9 mouse cellular contexts compared by ENCODE assay signal in genomic region chr5:76974207-76974553, GRCm38 (mm10). TPM values are rescaled to one million over a fixed set of nuclear protein-coding genes. Genes with fewer than 3 reads are reported as not detected.
DNase-seq lines count a peak whose midpoint lies in the region; ATAC-seq and TF ChIP-seq lines count a peak whose summit lies in the region.
"Had no signal": no experiment of that assay in that cellular context is flagged by ENCODE, and none has a peak within 500 bp of the region (broad histone marks: within the 10 kb centered on the region; RNA-seq: fewer than 3 reads in every experiment).

No protein-coding gene starts in this region.

- no peak; a peak in 1 of 4 replicates for TF ChIP-seq EP300 in MEL (IDR thresholded peaks at IDR 0.05; ENCODE audit: low read depth in 1 of 2, low read length in 2 of 2)

- peak overlapping the region; percentile 88 for H3K4me3 ChIP-seq in heart, embryonic 15.5 days
- H3K4me3 ChIP-seq in MEL (ENCODE audit: control insufficient read depth in 1 of 2, insufficient read depth in 1 of 2, low read depth in 2 of 2, low read length in 2 of 2), result peak overlapping the region; percentile 99
- H3K4me3 ChIP-seq in hindbrain, embryonic 10.5 days, result peak overlapping the region; percentile 94

- no peak for TF ChIP-seq RAD21 in MEL (IDR thresholded peaks at IDR 0.05; ENCODE audit: low read depth, low read length)

- peak overlapping the region; percentile 87 for H3K4me2 ChIP-seq in heart, embryonic 15.5 days

- H3K79me2 ChIP-seq in MEL (ENCODE audit: control insufficient read depth, insufficient read depth, low read length, poor library complexity), result peaks cover 26% of the 10 kb centered on the region

- 1% methylated on average over 17 of the region's 17 CpGs for WGBS in heart, embryonic 15.5 days
- WGBS in hindbrain, embryonic 10.5 days, result 4% methylated on average over 17 of the region's 17 CpGs

- no peak for TF ChIP-seq POLR2A in MEL (IDR thresholded peaks at IDR 0.05; ENCODE audit: control insufficient read depth in 1 of 2, insufficient read depth in 1 of 2, low read depth in 1 of 2, low read length in 2 of 2, poor library complexity in 1 of 2)

- no peak for TF ChIP-seq CTCF in MEL (IDR thresholded peaks at IDR 0.05 in 2 of 3, conservative IDR thresholded peaks at IDR 0.05 in 1 of 3; ENCODE audit: control insufficient read depth in 1 of 3, insufficient read depth in 1 of 3, low read depth in 2 of 3, low read length in 3 of 3, poor library complexity in 1 of 3, severe bottlenecking in 1 of 3)

- H3K27me3 ChIP-seq in heart, embryonic 15.5 days, result no peaks in the 10 kb centered on the region
- H3K27me3 ChIP-seq in MEL (ENCODE audit: control insufficient read depth in 1 of 2, insufficient read depth in 2 of 2, low read length in 2 of 2), result no peaks in the 10 kb centered on the region
- H3K27me3 ChIP-seq in hindbrain, embryonic 10.5 days (ENCODE audit: insufficient read depth, poor library complexity, severe bottlenecking), result no peaks in the 10 kb centered on the region

- H3K9me3 ChIP-seq in heart, embryonic 15.5 days (replicated peaks), result no peaks in the 10 kb centered on the region
- H3K9me3 ChIP-seq in MEL (replicated peaks; ENCODE audit: insufficient read depth, low read length), result no peaks in the 10 kb centered on the region
- no peaks in the 10 kb centered on the region for H3K9me3 ChIP-seq in hindbrain, embryonic 10.5 days

- no peak for DNase-seq in heart, adult 9 months (ENCODE audit: low spot score in 2 of 2)
- no peak for DNase-seq in MEL (ENCODE audit: low read depth, low spot score)
- DNase-seq in hindbrain, embryonic 10.5 days (ENCODE audit: low spot score), result no peak
- no peak for DNase-seq in adrenal gland, adult 8-10 months
- DNase-seq in urinary bladder, adult 18-20 months (ENCODE audit: low spot score in 2 of 2), result no peak
- DNase-seq in thymus, postnatal 4 days, result no peak

- ATAC-seq in heart, embryonic 15.5 days (replicated peaks; ENCODE audit: insufficient number of reproducible peaks, insufficient read depth, low FRiP score, low read depth), result peak; percentile 34; the same call in 1 of the 2 replicates
- ATAC-seq in megakaryocyte progenitor cell, adult 5-6 weeks (replicated peaks; ENCODE audit: poor library complexity), result 0 out of 2 replicates have a peak, but pooled peaks have one; percentile 5

- H3K9ac ChIP-seq in heart, embryonic 15.5 days, result peak overlapping the region; percentile 87
- peak overlapping the region; percentile 75 for H3K9ac ChIP-seq in MEL (ENCODE audit: control insufficient read depth, low read depth, low read length, poor library complexity, severe bottlenecking)

- H3K36me3 ChIP-seq in heart, embryonic 15.5 days, result peaks cover 32% of the 10 kb centered on the region
- peaks cover 20 to 24% of the 10 kb centered on the region in 2 experiments for H3K36me3 ChIP-seq in MEL (ENCODE audit: control insufficient read depth in 1 of 2, insufficient read depth in 2 of 2, low read length in 2 of 2)
- peaks cover 56% of the 10 kb centered on the region for H3K36me3 ChIP-seq in hindbrain, embryonic 10.5 days

- H3K4me1 ChIP-seq in heart, embryonic 15.5 days (replicated peaks), result peaks cover 13% of the 10 kb centered on the region
- peaks cover 5 to 10% of the 10 kb centered on the region in 2 experiments; a peak in 3 of 4 replicates for H3K4me1 ChIP-seq in MEL (ENCODE audit: control insufficient read depth in 1 of 2, insufficient read depth in 2 of 2, low read length in 2 of 2)
- H3K4me1 ChIP-seq in hindbrain, embryonic 10.5 days (replicated peaks), result peaks cover 17% of the 10 kb centered on the region

- peak overlapping the region; percentile 43; the same call in 1 of the 2 replicates for H3K27ac ChIP-seq in heart, embryonic 15.5 days
- peak overlapping the region; percentile 8 for H3K27ac ChIP-seq in MEL (ENCODE audit: control insufficient read depth, low read depth, low read length)
- peak overlapping the region; percentile 91 for H3K27ac ChIP-seq in hindbrain, embryonic 10.5 days

TF ChIP-seq in MEL, 35 proteins besides CTCF, POLR2A, EP300 and RAD21:
- TF ChIP-seq TBP (IDR thresholded peaks at IDR 0.05; ENCODE audit: low read depth, low read length) (no peak), POLR2AphosphoS2 (IDR thresholded peaks at IDR 0.05; ENCODE audit: low read length) (peak; percentile 68; the same call in 1 of the 2 replicates)

RNA-seq across cellular contexts. Expression of gene Srp72, which starts 0.3 kb away (rescaled TPM):
- polyA plus RNA-seq in heart, embryonic 15.5 days (2015; fragmentation: Nextera tagmentation; extraction: Ambion mirVana), result 41.2 and 59.1 TPM in 2 replicates
- total RNA-seq in MEL (2012; rRNA removed), result 76.7 and 87.1 TPM in 2 replicates
- 100 to 1,000 TPM; 140 to 231 TPM for polyA plus RNA-seq in MEL (2012; ENCODE audit: insufficient read depth in 1 of 2, insufficient read length in 2 of 2, low read depth in 1 of 2, low replicate concordance in 2 of 2, missing spikeins in 1 of 2)
- 68.9 and 74.9 TPM in 2 replicates for polyA plus RNA-seq in hindbrain, embryonic 10.5 days (2016; fragmentation: Nextera tagmentation; extraction: Ambion mirVana)
- 143 and 160 TPM in 2 replicates for total RNA-seq in megakaryocyte progenitor cell, adult 5-6 weeks (2015)
- total RNA-seq in megakaryocyte progenitor cell, adult 5-6 weeks (2017), result 142 and 151 TPM in 2 replicates
- total RNA-seq in adrenal gland, adult 8-10 months (2022), result 100 to 1,000 TPM; 124 to 171 (median 156) TPM

RNA-seq across cellular contexts. Expression of gene Ppat, which starts 22.8 kb away (rescaled TPM):
- polyA plus RNA-seq in heart, embryonic 15.5 days (2015; fragmentation: Nextera tagmentation; extraction: Ambion mirVana), result 18.4 and 22.7 TPM in 2 replicates
- 153 and 180 TPM in 2 replicates for total RNA-seq in MEL (2012; rRNA removed)
- polyA plus RNA-seq in MEL (2012; ENCODE audit: insufficient read depth in 1 of 2, insufficient read length in 2 of 2, low read depth in 1 of 2, low replicate concordance in 2 of 2, missing spikeins in 1 of 2), result 100 to 1,000 TPM; 103 to 110 TPM
- polyA plus RNA-seq in hindbrain, embryonic 10.5 days (2016; fragmentation: Nextera tagmentation; extraction: Ambion mirVana), result 28.0 and 49.3 TPM in 2 replicates
- 47.7 and 62.1 TPM in 2 replicates for total RNA-seq in megakaryocyte progenitor cell, adult 5-6 weeks (2015)
- total RNA-seq in megakaryocyte progenitor cell, adult 5-6 weeks (2017), result 71.2 and 80.3 TPM in 2 replicates
- 10 to 100 TPM; 15.8 to 26.3 (median 19.0) TPM for total RNA-seq in adrenal gland, adult 8-10 months (2022)

RNA-seq across cellular contexts. Expression of gene Paics, which starts 23.1 kb away (rescaled TPM):
- polyA plus RNA-seq in heart, embryonic 15.5 days (2015; fragmentation: Nextera tagmentation; extraction: Ambion mirVana), result 208 and 244 TPM in 2 replicates
- total RNA-seq in MEL (2012; rRNA removed), result 434 TPM in 2 replicates
- polyA plus RNA-seq in MEL (2012; ENCODE audit: insufficient read depth in 1 of 2, insufficient read length in 2 of 2, low read depth in 1 of 2, low replicate concordance in 2 of 2, missing spikeins in 1 of 2), result 100 to 1,000 TPM; 222 to 266 TPM
- 337 and 446 TPM in 2 replicates for polyA plus RNA-seq in hindbrain, embryonic 10.5 days (2016; fragmentation: Nextera tagmentation; extraction: Ambion mirVana)
- 393 and 397 TPM in 2 replicates for total RNA-seq in megakaryocyte progenitor cell, adult 5-6 weeks (2015)
- total RNA-seq in megakaryocyte progenitor cell, adult 5-6 weeks (2017), result 381 and 407 TPM in 2 replicates
- 100 to 1,000 TPM; 160 to 214 (median 189) TPM for total RNA-seq in adrenal gland, adult 8-10 months (2022)

RNA-seq across cellular contexts. Expression of gene Arl9, which starts 29.7 kb away (rescaled TPM):
- polyA plus RNA-seq in heart, embryonic 15.5 days (2015; fragmentation: Nextera tagmentation; extraction: Ambion mirVana), result not detected in 2 replicates
- 0.85 and 1.7 TPM in 2 replicates for total RNA-seq in MEL (2012; rRNA removed)
- polyA plus RNA-seq in MEL (2012; ENCODE audit: insufficient read depth in 1 of 2, insufficient read length in 2 of 2, low read depth in 1 of 2, low replicate concordance in 2 of 2, missing spikeins in 1 of 2), result 1 to 10 TPM in 1 of 2 experiments, not detected in 1; 1.6 TPM
- polyA plus RNA-seq in hindbrain, embryonic 10.5 days (2016; fragmentation: Nextera tagmentation; extraction: Ambion mirVana), result not detected in 2 replicates
- 1.3 and 1.9 TPM in 2 replicates for total RNA-seq in megakaryocyte progenitor cell, adult 5-6 weeks (2015)
- total RNA-seq in megakaryocyte progenitor cell, adult 5-6 weeks (2017), result not detected in 2 replicates
- total RNA-seq in adrenal gland, adult 8-10 months (2022), result not detected
- total RNA-seq: left cerebral cortex, postnatal 36 days had no signal

RNA-seq across cellular contexts. Expression of gene Thegl, which starts 41.6 kb away (rescaled TPM):
- polyA plus RNA-seq in heart, embryonic 15.5 days (2015; fragmentation: Nextera tagmentation; extraction: Ambion mirVana), result 0.15 TPM in 1 of 2 replicates, not detected in the other
- total RNA-seq in MEL (2012; rRNA removed), result not detected in 2 replicates
- polyA plus RNA-seq in MEL (2012; ENCODE audit: insufficient read depth in 1 of 2, insufficient read length in 2 of 2, low read depth in 1 of 2, low replicate concordance in 2 of 2, missing spikeins in 1 of 2), result not detected
- polyA plus RNA-seq in hindbrain, embryonic 10.5 days (2016; fragmentation: Nextera tagmentation; extraction: Ambion mirVana), result 0.13 TPM in 1 of 2 replicates, not detected in the other
- not detected in 2 replicates for total RNA-seq in megakaryocyte progenitor cell, adult 5-6 weeks (2015)
- not detected in 2 replicates for total RNA-seq in megakaryocyte progenitor cell, adult 5-6 weeks (2017)
- total RNA-seq in adrenal gland, adult 8-10 months (2022), result under 1 TPM in 2 of 4 experiments, not detected in 2; 0.23 to 0.24 TPM

Comparison
In these comparisons a context has a peak if more than half of its experiments do, and no peak if none do; other contexts are left out.
1. H3K27ac ChIP-seq: peak in every context shown above with its lines; median percentile 91 in hindbrain, embryonic 10.5 days; 43 in heart, embryonic 15.5 days; 8 in MEL.